Mouse (Mus musculus): ENCODE data around the gene Vtn.

- TF ChIP-seq CTCF (IDR thresholded peaks at IDR 0.05; ENCODE audit: borderline replicate concordance, insufficient read depth, low read depth, low read length): no peak
- TF ChIP-seq POLR2A (IDR thresholded peaks at IDR 0.05; ENCODE audit: borderline replicate concordance, insufficient read depth, low read length): no peak
These were observed 31.1 kb downstream of the Vtn start for GRCm38 (mm10) chr11:78530001-78530400.

Data from cerebellum, adult 2 months (tissue).